Mouse (Mus musculus) neural tube, embryonic 15.5 days (tissue): ENCODE measurements around the gene Gpr6. TPM values are rescaled to one million over a fixed set of nuclear protein-coding genes. Genes with fewer than 3 reads are reported as not detected.
A peak's percentile ranks its signal among the peaks of the same experiment; 100 is the strongest.

ENCODE experiments used
- ATAC-seq: fragments of 200-750 bp; cut with Nextera tagmentation; 2 replicates; pipeline ENCODE4 v1.8.0; 2017; ENCODE audit warnings: mild to moderate bottlenecking, moderate TSS enrichment, moderate library complexity; ENCODE audit not compliant: low FRiP score
- H3K27ac ChIP-seq: fragments of 300-500 bp; sonication (generic); replicated peaks from 2 replicates; pipeline ENCODE4 v1.5.1; 2015; ENCODE audit warnings: mild to moderate bottlenecking, inconsistent platforms
- H3K27me3 ChIP-seq: fragments of 300-500 bp; sonication (generic); replicated peaks from 2 replicates; pipeline ENCODE4 v1.6.1; 2015; ENCODE audit warnings: inconsistent platforms
- H3K36me3 ChIP-seq: fragments of 300-500 bp; sonication (generic); 2 replicates; pipeline ENCODE4 v1.6.1; 2015; ENCODE audit warnings: inconsistent platforms
- H3K4me1 ChIP-seq: fragments of 300-500 bp; sonication (generic); 2 replicates; pipeline ENCODE4 v1.6.1; 2015; ENCODE audit warnings: inconsistent platforms
- H3K4me2 ChIP-seq: fragments of 300-500 bp; sonication (generic); 2 replicates; pipeline ENCODE4 v1.6.1; 2015; ENCODE audit warnings: inconsistent platforms, mild to moderate bottlenecking, moderate library complexity
- H3K4me3 ChIP-seq: fragments of 300-500 bp; sonication (generic); replicated peaks from 2 replicates; pipeline ENCODE4 v1.5.1; 2015; ENCODE audit warnings: mild to moderate bottlenecking, inconsistent platforms
- H3K9ac ChIP-seq: fragments of 300-500 bp; sonication (generic); replicated peaks from 2 replicates; pipeline ENCODE4 v1.6.1; 2015; ENCODE audit warnings: mild to moderate bottlenecking, inconsistent platforms
- H3K9me3 ChIP-seq: fragments of 300-500 bp; sonication (generic); replicated peaks from 2 replicates; pipeline ENCODE4 v1.6.1; 2016; ENCODE audit warnings: inconsistent platforms
- WGBS: fragments of 180-500 bp; shearing (Covaris S2); methylation state at CpG from one replicate; pipeline ENCODE4 v1.1.7; 2015; ENCODE audit warnings: mixed read lengths; 5-methylcytosine and 5-hydroxymethylcytosine counted together
- polyA plus RNA-seq: library from polyadenylated mRNA; unstranded; fragments of >200 nt; fragmentation: Nextera tagmentation; extraction: Ambion mirVana; gene quantifications from 2 replicates; pipeline ENCODE4 v1.2.1, GENCODE M21; 2015

Gene Gpr6
- 0.63 and 0.84 TPM in 2 replicates for polyA plus RNA-seq

- ATAC-seq = peak; percentile 74
- Histone ChIP-seq H3K4me1 (peaks cover 22% of the 10 kb centered on the region), H3K9ac (peak within 1 kb of the TSS; percentile 50), H3K4me2 (peak within 1 kb of the TSS; percentile 97), H3K27ac (no peak within 1 kb of the TSS; the same call in 1 of the 2 replicates), H3K27me3 (peaks cover 53% of the 10 kb centered on the region), H3K9me3 (no peaks in the 10 kb centered on the region), H3K4me3 (peak within 1 kb of the TSS; percentile 57), H3K36me3 (no peaks in the 10 kb centered on the region)
- 1% methylated on average over 23 of the region's 23 CpGs for WGBS
Observed at GRCm38 (mm10) chr10:41072116-41072515, at the start of gene Gpr6. Gene Gpr6, minus strand, starts transcription at chr10:41072285.

- WGBS = 64% methylated on average over 2 of the region's 2 CpGs
- H3K27ac ChIP-seq = no peak overlapping the region
- ATAC-seq = no peak
Observed at GRCm38 (mm10) chr10:41100060-41100459, 28.0 kb upstream of the Gpr6 start.

GRCm38 (mm10) chr10:41098137-41098536 is 26.1 kb upstream of the Gpr6 start:
- peak; percentile 50; the same call in 1 of the 2 replicates for ATAC-seq

More at GRCm38 (mm10) chr10:41100060-41100459, 28.0 kb upstream of the Gpr6 start:
- Histone ChIP-seq H3K4me1 (peaks cover 9% of the 10 kb centered on the region; the same call in 1 of the 2 replicates), H3K4me2 (no peak overlapping the region), H3K27me3 (no peaks in the 10 kb centered on the region), H3K9me3 (no peaks in the 10 kb centered on the region), H3K4me3 (no peak overlapping the region), H3K36me3 (no peaks in the 10 kb centered on the region), H3K9ac (no peak overlapping the region)

GRCm38 (mm10) chr10:41088852-41089251 is 16.8 kb upstream of the Gpr6 start:
- Histone ChIP-seq H3K27ac (no peak overlapping the region), H3K9ac (no peak overlapping the region), H3K36me3 (no peaks in the 10 kb centered on the region), H3K9me3 (no peaks in the 10 kb centered on the region), H3K27me3 (no peaks in the 10 kb centered on the region), H3K4me1 (no peaks in the 10 kb centered on the region), H3K4me2 (no peak overlapping the region), H3K4me3 (no peak overlapping the region)
- 73% methylated on average over 7 of the region's 7 CpGs for WGBS
- no peak for ATAC-seq

More at GRCm38 (mm10) chr10:41098137-41098536, 26.1 kb upstream of the Gpr6 start:
- Histone ChIP-seq H3K4me2 (no peak overlapping the region), H3K9ac (no peak overlapping the region), H3K36me3 (no peaks in the 10 kb centered on the region), H3K27me3 (no peaks in the 10 kb centered on the region), H3K4me3 (no peak overlapping the region), H3K27ac (no peak overlapping the region), H3K9me3 (no peaks in the 10 kb centered on the region), H3K4me1 (peaks cover 9% of the 10 kb centered on the region; the same call in 1 of the 2 replicates)
- 82% methylated on average over 6 of the region's 6 CpGs for WGBS

GRCm38 (mm10) chr10:41071696-41072095 is 389 bp downstream of the Gpr6 start:
- H3K9me3 ChIP-seq = no peaks in the 10 kb centered on the region
- peaks cover 22% of the 10 kb centered on the region for H3K4me1 ChIP-seq
- H3K36me3 ChIP-seq = no peaks in the 10 kb centered on the region
- 2% methylated on average over 11 of the region's 11 CpGs for WGBS
- peak; percentile 26 for ATAC-seq
- peak overlapping the region; percentile 97 for H3K4me2 ChIP-seq
- peaks cover 53% of the 10 kb centered on the region for H3K27me3 ChIP-seq
- peak overlapping the region; percentile 40 for H3K9ac ChIP-seq
- H3K27ac ChIP-seq = no peak overlapping the region
- H3K4me3 ChIP-seq = peak overlapping the region; percentile 57

GRCm38 (mm10) chr10:41070693-41071651 is 1.1 kb downstream of the Gpr6 start:
- H3K36me3 ChIP-seq = no peaks in the 10 kb centered on the region
- H3K27ac ChIP-seq = no peak overlapping the region; the same call in 1 of the 2 replicates
- H3K27me3 ChIP-seq = peaks cover 53% of the 10 kb centered on the region
- H3K9ac ChIP-seq = peak overlapping the region; percentile 50
- ATAC-seq = peak; percentile 79
- peak overlapping the region; percentile 57 for H3K4me3 ChIP-seq
- H3K4me1 ChIP-seq = peaks cover 22% of the 10 kb centered on the region
- 3% methylated on average over 68 of the region's 68 CpGs for WGBS
- no peaks in the 10 kb centered on the region for H3K9me3 ChIP-seq
- peak overlapping the region; percentile 97 for H3K4me2 ChIP-seq

- Histone ChIP-seq H3K27me3 (no peaks in the 10 kb centered on the region), H3K36me3 (no peaks in the 10 kb centered on the region), H3K4me3 (no peak overlapping the region), H3K4me2 (no peak overlapping the region), H3K9ac (no peak overlapping the region), H3K9me3 (no peaks in the 10 kb centered on the region), H3K27ac (no peak overlapping the region), H3K4me1 (no peaks in the 10 kb centered on the region)
- 53% methylated on average over 4 of the region's 4 CpGs for WGBS
- peak; percentile 68 for ATAC-seq
Observed at GRCm38 (mm10) chr10:41060250-41060831, 11.7 kb downstream of the Gpr6 start.

GRCm38 (mm10) chr10:41055581-41055980 is 16.5 kb downstream of the Gpr6 start:
- Histone ChIP-seq H3K36me3 (no peaks in the 10 kb centered on the region), H3K4me2 (no peak overlapping the region), H3K27ac (no peak overlapping the region), H3K4me1 (no peaks in the 10 kb centered on the region), H3K9me3 (no peaks in the 10 kb centered on the region), H3K4me3 (no peak overlapping the region), H3K27me3 (no peaks in the 10 kb centered on the region), H3K9ac (no peak overlapping the region)
- WGBS = 73% methylated on average over 9 of the region's 9 CpGs
- ATAC-seq = no peak

- WGBS = 89% methylated on average over 5 of the region's 5 CpGs
- Histone ChIP-seq H3K9ac (no peak overlapping the region), H3K4me1 (no peaks in the 10 kb centered on the region), H3K36me3 (no peaks in the 10 kb centered on the region), H3K4me2 (no peak overlapping the region), H3K9me3 (no peaks in the 10 kb centered on the region), H3K4me3 (no peak overlapping the region), H3K27ac (no peak overlapping the region), H3K27me3 (no peaks in the 10 kb centered on the region)
- ATAC-seq = no peak
Observed at GRCm38 (mm10) chr10:41054005-41054404, 18.1 kb downstream of the Gpr6 start.

GRCm38 (mm10) chr10:41042272-41042671 is 29.8 kb downstream of the Gpr6 start:
- Histone ChIP-seq H3K27me3 (no peaks in the 10 kb centered on the region), H3K27ac (no peak overlapping the region), H3K36me3 (no peaks in the 10 kb centered on the region), H3K4me3 (no peak overlapping the region), H3K4me2 (peak overlapping the region; percentile 34), H3K9me3 (no peaks in the 10 kb centered on the region), H3K9ac (no peak overlapping the region), H3K4me1 (peaks cover 20% of the 10 kb centered on the region)
- 17% methylated on average over 11 of the region's 11 CpGs for WGBS
- ATAC-seq = no peak

- Histone ChIP-seq H3K4me1 (peaks cover 20% of the 10 kb centered on the region), H3K27me3 (no peaks in the 10 kb centered on the region), H3K36me3 (no peaks in the 10 kb centered on the region), H3K9me3 (no peaks in the 10 kb centered on the region), H3K4me3 (no peak overlapping the region), H3K9ac (no peak overlapping the region), H3K27ac (no peak overlapping the region), H3K4me2 (no peak overlapping the region)
- no peak for ATAC-seq
- WGBS = 50% methylated on average over 9 of the region's 9 CpGs
Observed at GRCm38 (mm10) chr10:41041478-41041877, 30.6 kb downstream of the Gpr6 start.
